Mouse (Mus musculus): ENCODE results near the gene Aspa. TPM values are rescaled to one million over a fixed set of nuclear protein-coding genes. Genes with fewer than 3 reads are reported as not detected.
A peak's percentile ranks its signal among the peaks of the same experiment; 100 is the strongest.
"Not testable (repeated sequence)": the region's sequence is repeated elsewhere in the genome, so short reads cannot be mapped to it uniquely, and the experiment has no call there.

Gene Aspa
- polyA plus RNA-seq, 1 experiment from 2014 or later = 1.8 TPM

DNA sequence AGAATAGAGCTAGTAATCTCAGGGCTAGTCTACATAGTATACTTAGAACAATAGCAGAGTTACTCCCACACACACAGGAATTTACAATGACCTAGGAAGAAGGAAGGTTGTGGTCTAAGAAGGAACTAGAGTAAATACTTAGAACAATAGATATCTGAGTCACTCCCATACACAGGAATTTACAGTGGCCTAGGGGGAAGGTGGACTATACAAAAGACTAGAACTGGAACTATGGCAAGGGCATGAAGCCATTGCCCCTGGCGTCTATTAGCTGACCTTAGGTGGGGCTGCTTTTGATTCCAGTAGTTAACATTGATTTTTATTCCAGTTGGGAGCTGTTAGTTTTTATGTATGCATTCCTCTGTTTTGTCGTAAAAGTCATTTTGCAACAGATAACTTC lies 10.8 kb downstream of the Aspa start:
- H3K4me2 ChIP-seq (ENCODE audit: low read length); H3K9me3 ChIP-seq (replicated peaks; ENCODE audit: control insufficient read depth, low read length, poor library complexity, severe bottlenecking); ATAC-seq; H3K4me3 ChIP-seq (ENCODE audit: low read depth, low read length); H3K27me3 ChIP-seq (ENCODE audit: control insufficient read depth, insufficient read depth, low read depth, low read length); H3K9ac ChIP-seq (ENCODE audit: low read depth, low read length); H3K4me1 ChIP-seq (ENCODE audit: control insufficient read depth, insufficient read depth, low read length); H3K27ac ChIP-seq (ENCODE audit: low read length); H3K36me3 ChIP-seq (ENCODE audit: control insufficient read depth, insufficient read depth, low read length): not testable (repeated sequence)
- WGBS = 80% methylated on average over 2 of the region's 2 CpGs

DNA sequence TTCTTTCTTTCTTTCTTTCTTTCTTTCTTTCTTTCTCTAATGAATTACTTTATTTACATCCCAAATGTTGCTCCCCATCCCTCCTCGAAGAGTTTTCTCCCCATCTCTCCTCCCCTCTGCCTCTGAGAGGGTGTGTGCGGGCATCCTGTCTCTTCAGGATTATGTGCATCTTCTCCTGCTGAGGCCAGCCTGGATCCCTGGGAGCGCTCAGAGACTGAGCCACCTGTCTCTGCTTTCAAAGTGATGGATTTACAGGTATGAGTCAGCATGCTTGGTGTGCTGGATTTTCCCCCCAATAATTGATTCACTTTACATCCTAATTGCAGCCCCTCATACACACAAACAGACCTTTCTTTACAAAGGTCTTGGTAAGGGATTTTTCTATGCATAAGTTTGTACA lies 13.4 kb downstream of the Aspa start:
- no peaks in the 10 kb centered on the region for H3K9me3 ChIP-seq (replicated peaks; ENCODE audit: control insufficient read depth, low read length, poor library complexity, severe bottlenecking)
- H3K4me3 ChIP-seq (ENCODE audit: low read depth, low read length) = no peak overlapping the region
- no peak for ATAC-seq
- WGBS = 38% methylated on average over 3 of the region's 3 CpGs
- H3K36me3 ChIP-seq (ENCODE audit: control insufficient read depth, insufficient read depth, low read length) = no peaks in the 10 kb centered on the region
- no peaks in the 10 kb centered on the region for H3K4me1 ChIP-seq (ENCODE audit: control insufficient read depth, insufficient read depth, low read length)
- no peak overlapping the region for H3K4me2 ChIP-seq (ENCODE audit: low read length)
- H3K27me3 ChIP-seq (ENCODE audit: control insufficient read depth, insufficient read depth, low read depth, low read length) = no peaks in the 10 kb centered on the region
- H3K27ac ChIP-seq (ENCODE audit: low read length) = no peak overlapping the region
- H3K9ac ChIP-seq (ENCODE audit: low read depth, low read length) = no peak overlapping the region

DNA sequence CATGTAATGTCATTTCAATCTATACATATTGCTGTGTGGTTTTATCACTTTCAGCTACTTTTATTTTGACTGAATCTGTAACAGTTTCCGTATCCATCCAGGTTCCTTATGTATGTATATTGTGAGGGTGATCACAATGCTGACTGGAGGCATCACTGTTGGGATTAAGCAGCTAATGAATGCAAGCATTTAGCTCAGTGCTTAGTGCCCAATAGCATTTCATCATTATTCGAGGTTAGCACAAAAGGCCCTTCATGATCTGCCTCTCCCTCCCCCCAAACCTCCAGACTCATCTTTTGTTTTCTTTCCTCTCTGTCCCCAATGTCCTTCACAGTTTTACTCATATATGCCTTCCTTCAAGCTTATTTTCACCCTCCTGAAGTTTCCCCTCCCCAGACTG lies 26.3 kb downstream of the Aspa start:
- Histone ChIP-seq H3K4me2 (ENCODE audit: low read length) (no peak overlapping the region), H3K9me3 (replicated peaks; ENCODE audit: control insufficient read depth, low read length, poor library complexity, severe bottlenecking) (no peaks in the 10 kb centered on the region), H3K27me3 (ENCODE audit: control insufficient read depth, insufficient read depth, low read depth, low read length) (no peaks in the 10 kb centered on the region), H3K9ac (ENCODE audit: low read depth, low read length) (no peak overlapping the region), H3K4me3 (ENCODE audit: low read depth, low read length) (no peak overlapping the region), H3K36me3 (ENCODE audit: control insufficient read depth, insufficient read depth, low read length) (no peaks in the 10 kb centered on the region), H3K27ac (ENCODE audit: low read length) (no peak overlapping the region), H3K4me1 (ENCODE audit: control insufficient read depth, insufficient read depth, low read length) (no peaks in the 10 kb centered on the region)
- whole genome bisulfite sequencing = 14% methylated on average over 2 of the region's 2 CpGs
- no peak for ATAC-seq

GRCm38 (mm10) chr11:73289621-73290020 lies 39.8 kb downstream of the Aspa start:
- H3K36me3 ChIP-seq (ENCODE audit: control insufficient read depth, insufficient read depth, low read length) = no peaks in the 10 kb centered on the region
- H3K4me3 ChIP-seq (ENCODE audit: low read depth, low read length) = no peak overlapping the region
- no peak for ATAC-seq
- no peak overlapping the region for H3K4me2 ChIP-seq (ENCODE audit: low read length)
- H3K4me1 ChIP-seq (ENCODE audit: control insufficient read depth, insufficient read depth, low read length) = no peaks in the 10 kb centered on the region
- H3K27me3 ChIP-seq (ENCODE audit: control insufficient read depth, insufficient read depth, low read depth, low read length) = no peaks in the 10 kb centered on the region
- no peak overlapping the region for H3K27ac ChIP-seq (ENCODE audit: low read length)
- 93% methylated on average over 1 of the region's 1 CpGs for WGBS
- H3K9ac ChIP-seq (ENCODE audit: low read depth, low read length) = no peak overlapping the region
- H3K9me3 ChIP-seq (replicated peaks; ENCODE audit: control insufficient read depth, low read length, poor library complexity, severe bottlenecking) = no peaks in the 10 kb centered on the region

DNA sequence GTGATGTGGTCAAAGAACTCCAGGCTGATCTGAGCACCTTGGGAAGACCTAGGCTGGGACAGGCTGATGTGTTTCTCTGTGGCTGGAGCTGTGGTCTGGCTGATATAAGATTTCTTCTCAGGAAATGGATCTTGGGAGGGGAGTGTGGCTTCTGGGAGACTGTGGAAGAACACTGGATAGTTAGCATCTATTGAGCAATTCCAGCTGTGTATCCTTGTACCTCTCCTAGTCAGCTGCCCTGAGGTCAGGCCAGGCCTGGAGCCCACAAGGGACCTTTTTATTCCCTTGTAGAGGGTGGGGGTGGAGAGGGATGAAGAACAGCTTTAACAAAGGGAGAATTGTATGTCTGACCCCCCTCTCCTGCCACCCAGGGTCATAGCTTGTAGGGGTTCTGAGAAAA lies 45.0 kb downstream of the Aspa start:
- H3K4me2 ChIP-seq (ENCODE audit: low read length) = no peak overlapping the region
- no peak overlapping the region for H3K27ac ChIP-seq (ENCODE audit: low read length)
- H3K9me3 ChIP-seq (replicated peaks; ENCODE audit: control insufficient read depth, low read length, poor library complexity, severe bottlenecking) = no peaks in the 10 kb centered on the region
- H3K9ac ChIP-seq (ENCODE audit: low read depth, low read length) = no peak overlapping the region
- peaks cover 3% of the 10 kb centered on the region; the same call in 1 of the 2 replicates for H3K4me1 ChIP-seq (ENCODE audit: control insufficient read depth, insufficient read depth, low read length)
- no peak overlapping the region for H3K4me3 ChIP-seq (ENCODE audit: low read depth, low read length)
- no peak for ATAC-seq
- no peaks in the 10 kb centered on the region for H3K36me3 ChIP-seq (ENCODE audit: control insufficient read depth, insufficient read depth, low read length)
- no peaks in the 10 kb centered on the region for H3K27me3 ChIP-seq (ENCODE audit: control insufficient read depth, insufficient read depth, low read depth, low read length)

- Histone ChIP-seq H3K4me1 (ENCODE audit: control insufficient read depth, insufficient read depth, low read length) (peaks cover 3% of the 10 kb centered on the region; the same call in 1 of the 2 replicates), H3K9me3 (replicated peaks; ENCODE audit: control insufficient read depth, low read length, poor library complexity, severe bottlenecking) (no peaks in the 10 kb centered on the region), H3K9ac (ENCODE audit: low read depth, low read length) (no peak overlapping the region), H3K4me3 (ENCODE audit: low read depth, low read length) (no peak overlapping the region), H3K36me3 (ENCODE audit: control insufficient read depth, insufficient read depth, low read length) (no peaks in the 10 kb centered on the region), H3K27ac (ENCODE audit: low read length) (no peak overlapping the region), H3K27me3 (ENCODE audit: control insufficient read depth, insufficient read depth, low read depth, low read length) (no peaks in the 10 kb centered on the region), H3K4me2 (ENCODE audit: low read length) (no peak overlapping the region)
- 55% methylated on average over 1 of the region's 1 CpGs for WGBS
- no peak for ATAC-seq
Measured at GRCm38 (mm10) chr11:73283926-73284325, 45.5 kb downstream of the Aspa start.

GRCm38 (mm10) chr11:73283369-73283768 lies 46.0 kb downstream of the Aspa start:
- ATAC-seq = no peak
- Histone ChIP-seq H3K27ac (ENCODE audit: low read length) (no peak overlapping the region), H3K4me2 (ENCODE audit: low read length) (no peak overlapping the region), H3K9me3 (replicated peaks; ENCODE audit: control insufficient read depth, low read length, poor library complexity, severe bottlenecking) (no peaks in the 10 kb centered on the region), H3K9ac (ENCODE audit: low read depth, low read length) (no peak overlapping the region), H3K36me3 (ENCODE audit: control insufficient read depth, insufficient read depth, low read length) (no peaks in the 10 kb centered on the region), H3K4me1 (ENCODE audit: control insufficient read depth, insufficient read depth, low read length) (peaks cover 3% of the 10 kb centered on the region; the same call in 1 of the 2 replicates), H3K27me3 (ENCODE audit: control insufficient read depth, insufficient read depth, low read depth, low read length) (no peaks in the 10 kb centered on the region), H3K4me3 (ENCODE audit: low read depth, low read length) (no peak overlapping the region)
- 85% methylated on average over 9 of the region's 9 CpGs for WGBS

DNA sequence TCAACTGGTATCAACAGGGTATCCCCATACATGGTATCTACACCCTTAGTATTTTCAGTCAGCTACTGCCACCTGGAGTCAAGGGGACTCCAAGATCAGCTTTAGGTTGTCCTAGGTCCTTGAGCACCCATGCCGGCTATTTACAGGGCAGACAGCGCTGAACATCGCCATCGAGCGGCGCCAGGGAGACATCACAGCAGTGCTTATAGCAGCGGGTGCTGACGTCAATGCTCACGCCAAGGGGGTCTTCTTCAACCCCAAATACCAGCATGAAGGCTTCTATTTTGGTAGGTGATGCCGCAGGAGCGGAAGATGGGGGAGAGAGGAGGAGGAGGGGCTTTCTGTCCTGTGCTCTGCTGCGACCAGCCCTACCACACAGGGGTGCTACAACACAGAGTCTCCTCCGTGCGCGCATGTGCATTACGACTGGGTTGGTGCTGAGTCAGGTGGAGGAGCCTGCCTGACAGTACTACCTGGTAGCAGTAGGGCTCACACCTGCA lies 47.8 kb downstream of the Aspa start:
- 0 out of 2 replicates have a peak overlapping the region, but pooled peaks have one; percentile 1 for H3K27ac ChIP-seq (ENCODE audit: low read length)
- ATAC-seq = peak; percentile 95

DNA sequence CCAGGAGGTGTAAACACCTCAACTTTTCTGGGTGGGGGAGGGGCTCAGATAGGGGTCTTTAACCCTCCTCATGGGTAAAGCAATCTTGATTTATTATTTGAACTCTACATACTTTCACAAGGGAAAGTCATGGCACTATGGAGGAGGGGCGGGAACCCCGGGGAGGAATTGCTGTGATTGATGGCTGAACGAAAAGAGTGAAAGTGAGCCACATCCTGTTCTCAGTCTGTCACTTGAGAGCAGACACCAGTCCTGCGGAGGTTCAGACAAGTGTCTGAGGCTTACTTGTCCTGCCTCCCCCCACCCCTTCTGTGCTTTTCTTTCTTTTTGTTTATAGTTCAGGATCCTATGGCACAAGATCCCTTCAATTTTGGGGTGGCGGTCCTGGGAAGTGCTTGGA lies 48.7 kb downstream of the Aspa start:
- Histone ChIP-seq H3K27me3 (ENCODE audit: control insufficient read depth, insufficient read depth, low read depth, low read length) (no peaks in the 10 kb centered on the region), H3K9me3 (replicated peaks; ENCODE audit: control insufficient read depth, low read length, poor library complexity, severe bottlenecking) (no peaks in the 10 kb centered on the region), H3K9ac (ENCODE audit: low read depth, low read length) (no peak overlapping the region), H3K4me3 (ENCODE audit: low read depth, low read length) (no peak overlapping the region), H3K36me3 (ENCODE audit: control insufficient read depth, insufficient read depth, low read length) (no peaks in the 10 kb centered on the region), H3K4me1 (ENCODE audit: control insufficient read depth, insufficient read depth, low read length) (peaks cover 3% of the 10 kb centered on the region; the same call in 1 of the 2 replicates), H3K27ac (ENCODE audit: low read length) (no peak overlapping the region), H3K4me2 (ENCODE audit: low read length) (peak overlapping the region; percentile 56; the same call in 1 of the 2 replicates)
- 79% methylated on average over 5 of the region's 5 CpGs for WGBS
- ATAC-seq = no peak

More for the DNA sequence above, 47.8 kb downstream of the Aspa start:
- Histone ChIP-seq H3K27me3 (ENCODE audit: control insufficient read depth, insufficient read depth, low read depth, low read length) (no peaks in the 10 kb centered on the region), H3K4me1 (ENCODE audit: control insufficient read depth, insufficient read depth, low read length) (peaks cover 3% of the 10 kb centered on the region; the same call in 1 of the 2 replicates), H3K9ac (ENCODE audit: low read depth, low read length) (peak overlapping the region; percentile 47), H3K9me3 (replicated peaks; ENCODE audit: control insufficient read depth, low read length, poor library complexity, severe bottlenecking) (no peaks in the 10 kb centered on the region), H3K36me3 (ENCODE audit: control insufficient read depth, insufficient read depth, low read length) (no peaks in the 10 kb centered on the region), H3K4me2 (ENCODE audit: low read length) (peak overlapping the region; percentile 56), H3K4me3 (ENCODE audit: low read depth, low read length) (peak overlapping the region; percentile 37)
- 4% methylated on average over 16 of the region's 16 CpGs for WGBS

Data from midbrain, embryonic 16.5 days (tissue).